Mouse (Mus musculus) colon, adult 2 months (tissue): ENCODE results near the gene Apobec2. TPM values are rescaled to one million over a fixed set of nuclear protein-coding genes. Genes with fewer than 3 reads are reported as not detected.

Experiments
- polyA plus RNA-seq: library from polyadenylated mRNA; depleted of rRNA; stranded (reverse); fragments of >200 nt; gene quantifications from 2 replicates; pipeline ENCODE4 v1.2.3, GENCODE M21; 2012; rRNA removed

The Apobec2 gene
- 1.8 and 2.2 TPM in 2 replicates for polyA plus RNA-seq

DNA sequence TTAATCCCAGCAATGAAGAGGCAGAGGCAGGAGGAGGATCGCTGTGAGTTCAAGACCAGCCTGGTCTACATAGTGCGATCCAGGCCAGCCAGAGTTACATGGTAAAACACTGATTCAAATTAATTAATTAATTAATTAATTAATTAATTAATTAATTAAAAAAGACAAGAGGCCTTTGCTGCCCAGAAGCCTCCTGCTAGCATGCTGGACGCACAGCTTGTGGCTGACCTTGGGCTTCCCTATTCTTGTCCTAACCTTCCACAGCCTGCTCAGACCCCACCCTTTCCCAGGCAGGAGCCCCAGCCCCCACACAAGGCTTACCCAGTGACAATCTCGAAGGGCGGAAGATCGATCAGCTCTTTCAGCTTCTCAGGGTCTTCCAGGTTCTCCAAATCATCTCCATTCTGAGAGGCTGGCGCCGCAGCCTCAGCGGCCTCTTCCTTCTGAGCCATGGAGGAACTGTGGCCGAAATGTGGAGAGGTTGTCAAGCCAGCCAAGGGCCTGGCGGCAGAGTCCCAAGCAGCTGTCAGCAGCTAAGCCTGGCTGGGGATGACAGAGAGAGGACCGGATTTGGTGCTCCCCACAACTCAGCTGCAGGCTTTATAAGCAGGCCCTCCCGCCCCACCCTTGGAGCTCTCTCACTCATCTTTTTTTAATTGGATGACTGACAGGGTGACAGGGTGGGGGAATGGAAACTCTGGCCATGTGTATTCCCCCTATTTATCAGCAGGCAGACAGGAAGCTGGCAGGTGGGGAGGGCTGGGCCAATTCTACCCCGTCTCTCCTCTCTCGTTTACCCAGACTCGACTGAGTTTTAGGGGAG is at the start of gene Apobec2:
Gene Apobec2, minus strand, starts transcription at position 773 of the 823 bp plus-strand sequence.

DNA sequence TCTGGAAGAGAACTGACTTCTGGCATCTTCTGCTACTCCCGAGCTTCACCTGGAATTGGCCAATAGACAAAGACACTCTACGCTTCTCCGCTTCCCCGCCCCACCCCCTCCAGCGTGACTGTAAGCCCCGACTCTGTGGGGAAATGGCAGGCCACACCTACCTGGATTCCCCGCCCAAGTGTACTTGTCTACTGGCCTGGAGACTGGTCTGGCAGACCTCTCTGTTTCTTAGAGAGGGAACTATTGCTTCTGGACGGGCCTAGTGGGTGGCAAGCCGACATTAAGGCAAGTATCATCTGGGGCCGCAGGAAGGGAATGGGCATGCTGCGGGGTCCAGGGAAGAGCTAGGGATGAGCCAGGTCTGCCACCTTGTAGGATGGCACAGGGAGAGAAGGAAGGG is 22.0 kb upstream of the Apobec2 start, which contains the start of gene Unc5cl:
Gene Unc5cl, plus strand, starts transcription at position 214 of the 400 bp plus-strand sequence.

DNA sequence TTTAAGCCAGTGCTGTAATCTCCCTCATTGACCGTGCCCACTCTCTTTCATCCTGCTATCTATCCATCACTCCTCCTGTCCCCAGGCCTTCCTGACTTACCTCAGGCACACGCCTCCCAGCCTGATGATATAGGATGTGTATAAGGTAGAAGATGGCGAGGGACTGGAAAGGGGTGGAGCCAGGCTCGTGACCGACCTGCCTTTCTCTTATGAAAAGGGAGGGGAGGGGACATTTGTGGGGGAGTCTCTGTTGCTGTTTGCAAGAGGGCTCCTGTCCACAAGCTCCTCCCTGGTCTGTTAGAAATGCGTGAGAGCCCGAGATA is 18.6 kb upstream of the Apobec2 start, which contains the start of gene Tspo2:
Gene Tspo2, minus strand, starts transcription at position 170 of the 323 bp plus-strand sequence.

DNA sequence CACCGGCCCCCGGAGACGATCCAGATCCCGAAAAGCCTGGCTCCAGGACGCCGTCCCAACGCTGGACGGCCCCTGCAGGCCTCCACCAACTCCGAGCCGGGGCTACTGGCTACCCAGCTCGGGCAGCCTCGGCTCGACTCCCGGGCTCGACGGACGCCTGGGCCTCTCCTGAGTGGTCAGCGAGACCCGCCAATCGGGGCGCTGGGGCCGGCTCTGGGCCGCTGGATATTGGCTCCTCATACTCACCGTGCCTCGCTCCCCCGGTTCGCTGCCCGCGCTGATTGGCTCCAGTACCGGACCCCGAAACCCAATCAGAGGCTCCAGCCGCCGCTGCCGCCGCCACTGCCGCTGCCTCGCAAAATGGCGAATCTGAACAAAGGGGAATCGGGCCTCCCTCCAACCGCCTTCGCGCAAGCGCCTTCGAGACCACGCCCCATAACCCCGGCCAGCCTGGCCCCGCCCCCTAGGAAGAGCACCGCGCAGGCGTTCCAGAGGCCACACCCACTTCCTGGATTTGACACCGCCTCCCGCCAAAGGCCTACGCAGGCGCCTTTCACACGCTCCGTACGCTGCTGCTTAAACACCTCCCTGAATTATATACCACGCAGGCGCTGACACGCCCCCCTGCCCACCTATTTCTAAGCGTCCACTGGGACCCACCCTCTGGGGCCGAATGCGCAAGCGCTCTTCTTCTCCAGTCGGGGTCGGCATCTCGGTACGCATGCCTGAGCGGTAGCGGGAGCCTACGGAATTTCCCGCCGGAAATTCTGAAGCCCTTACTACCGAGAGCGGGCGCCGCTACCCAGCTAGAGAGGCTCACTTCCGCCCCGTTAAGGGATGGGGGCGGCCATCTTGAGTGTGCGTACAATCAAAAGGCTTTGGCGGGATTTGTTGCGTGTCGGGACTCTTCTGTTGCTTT is 23.1 kb downstream of the Apobec2 start, which contains the start of the genes Nfya and Oard1:
Gene Nfya, minus strand, starts transcription at position 527 of the 919 bp plus-strand sequence.
Gene Oard1, plus strand, starts transcription at position 635 of the 919 bp plus-strand sequence.

Other genes starting within 250 kb of the Apobec2 start
- 0.05 and 0.07 TPM in 2 replicates for gene Trem1, start 200.2 kb downstream of the Apobec2 start, polyA plus RNA-seq
- gene Trem3, start 185.2 kb downstream of the Apobec2 start, polyA plus RNA-seq, result not detected in 2 replicates
- gene Treml4, start 168.6 kb downstream of the Apobec2 start, polyA plus RNA-seq, result 0.20 and 1.3 TPM in 2 replicates
- 1.2 and 1.5 TPM in 2 replicates for gene Treml2, start 133.4 kb downstream of the Apobec2 start, polyA plus RNA-seq
- gene B430306N03Rik, start 116.8 kb downstream of the Apobec2 start, polyA plus RNA-seq, result 0.17 and 0.45 TPM in 2 replicates
- gene Trem2, start 86.5 kb downstream of the Apobec2 start, polyA plus RNA-seq, result 5.6 and 6.1 TPM in 2 replicates
- 0.19 TPM in 1 of 2 replicates, not detected in the other for gene Treml1, start 73.0 kb downstream of the Apobec2 start, polyA plus RNA-seq
- 51.0 and 57.7 TPM in 2 replicates for gene Nfya, start 23.0 kb downstream of the Apobec2 start, polyA plus RNA-seq
- gene Oard1, start 22.9 kb downstream of the Apobec2 start, polyA plus RNA-seq, result 4.6 and 6.7 TPM in 2 replicates
- 3.6 and 4.8 TPM in 2 replicates for gene Tspo2, start 18.6 kb upstream of the Apobec2 start, polyA plus RNA-seq
- 13.5 and 15.4 TPM in 2 replicates for gene Unc5cl, start 22.0 kb upstream of the Apobec2 start, polyA plus RNA-seq